Mouse (Mus musculus) c-Kit-negative CD71-positive TER-119-positive erythroid progenitor cells, embryonic 14.5 days (primary cell): Measurements from ENCODE around the gene S100b.

Source experiments
- DNase-seq: peaks from one replicate; pipeline ENCODE4 v3.0.0-alpha.2; 2013; ENCODE audit warnings: low read depth, low spot score

The S100b gene

DNA sequence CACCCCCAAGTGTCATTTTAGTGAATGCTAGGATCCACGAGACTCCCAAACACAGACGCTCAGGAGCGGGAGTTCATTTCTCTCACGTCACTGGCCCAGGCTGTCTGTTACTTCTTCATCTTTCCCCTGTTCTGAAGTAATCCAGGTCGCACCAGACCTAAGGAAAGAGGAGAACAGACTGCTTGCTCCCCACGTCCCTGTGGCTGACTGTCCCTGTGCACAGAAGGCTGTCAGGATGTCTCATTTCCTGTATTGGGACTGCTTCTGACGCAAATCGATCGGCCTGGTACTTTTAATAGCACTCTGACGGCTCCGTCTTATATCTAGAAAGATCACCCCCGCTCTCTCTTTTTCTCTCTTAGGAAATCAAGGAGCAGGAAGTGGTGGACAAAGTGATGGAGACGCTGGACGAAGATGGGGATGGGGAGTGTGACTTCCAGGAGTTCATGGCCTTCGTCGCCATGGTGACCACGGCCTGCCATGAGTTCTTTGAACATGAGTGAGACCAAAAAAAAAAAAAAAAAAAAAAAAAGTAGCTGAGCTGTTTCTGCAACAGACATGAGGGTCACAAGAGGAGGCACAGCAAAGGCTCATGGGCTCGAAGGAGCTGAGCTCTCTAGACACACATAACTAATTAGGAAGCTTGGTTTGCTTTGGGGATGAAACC, 6.0 kb downstream of the S100b start:
- DNase-seq = no peak

DNA sequence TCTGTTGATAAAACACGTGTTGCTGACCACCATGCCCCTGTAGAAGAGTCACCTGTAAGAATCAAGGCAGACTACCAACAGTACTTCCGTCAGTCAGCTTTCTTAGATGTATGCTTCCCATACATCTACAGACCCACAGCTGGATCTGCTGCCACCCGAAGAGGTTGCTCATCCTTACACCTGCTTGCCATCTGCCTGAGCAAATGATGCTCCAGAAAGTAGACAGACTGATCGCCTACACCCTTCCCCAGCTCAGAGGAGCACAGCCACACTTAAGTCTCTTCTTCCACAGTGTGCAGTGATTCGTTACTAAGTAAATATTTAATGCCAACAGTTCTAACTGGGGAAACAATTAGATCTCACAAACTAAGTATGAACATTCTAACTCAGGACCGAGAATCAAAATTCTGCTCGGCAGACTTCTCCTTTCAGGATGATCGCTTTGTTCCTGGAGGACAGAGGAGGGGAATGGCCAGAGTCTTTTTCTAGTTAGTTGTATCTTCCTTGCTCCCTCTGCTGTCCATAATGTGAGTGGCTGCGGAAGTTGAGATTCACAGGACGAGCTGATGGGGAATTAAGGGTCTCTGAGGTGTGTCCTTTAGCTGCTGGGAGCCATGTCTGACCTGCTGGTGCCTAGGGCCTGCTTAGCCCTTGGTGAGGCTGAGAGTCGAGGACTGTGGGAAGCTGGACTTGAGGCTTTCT, 6.9 kb downstream of the S100b start:
- no peak for DNase-seq

DNA sequence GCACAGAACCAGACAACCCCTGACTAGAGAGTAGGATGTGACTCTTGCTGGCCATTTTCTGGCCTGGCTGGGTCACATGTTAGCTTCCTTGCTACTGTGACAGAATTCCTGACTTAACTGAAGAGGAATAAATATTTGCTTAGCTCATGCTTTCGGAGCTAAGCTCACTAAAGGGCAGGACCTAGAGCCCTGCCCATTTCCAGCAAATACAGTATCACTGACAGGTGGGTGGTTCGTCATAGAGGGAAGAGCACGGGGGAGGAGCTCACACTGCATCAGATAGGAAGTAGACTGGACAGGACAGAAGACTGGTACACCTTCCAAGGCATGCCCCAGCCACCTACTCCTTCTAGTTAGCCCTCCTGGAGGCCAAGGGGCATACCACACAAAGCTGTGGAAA, 7.8 kb downstream of the S100b start:
- no peak for DNase-seq

- no peak for DNase-seq
Measured at GRCm38 (mm10) chr10:76262431-76262830, 8.8 kb downstream of the S100b start.

GRCm38 (mm10) chr10:76271238-76271637, 17.6 kb downstream of the S100b start:
- DNase-seq = no peak

DNA sequence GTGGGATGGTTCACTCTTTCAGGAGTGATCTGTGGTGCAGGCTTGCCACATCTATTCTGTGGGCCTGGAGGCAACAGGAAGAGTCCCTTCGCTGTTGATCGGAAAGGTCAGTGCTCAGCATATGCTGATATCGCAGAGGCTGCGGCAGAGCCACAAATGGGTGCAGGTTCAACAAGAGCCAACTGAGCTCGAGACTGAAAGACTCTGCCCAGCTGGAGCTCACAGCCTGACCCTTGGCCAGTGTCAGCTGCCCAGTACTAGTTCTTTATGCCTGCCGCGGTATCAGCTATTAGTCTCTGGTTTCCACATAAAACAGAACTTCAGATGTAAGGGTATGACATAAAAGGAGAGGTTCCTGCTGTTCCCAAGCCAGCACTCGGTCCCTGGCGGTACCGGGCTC, 21.6 kb downstream of the S100b start:
- no peak for DNase-seq

GRCm38 (mm10) chr10:76278541-76279097, 25.0 kb downstream of the S100b start:
- no peak for DNase-seq

DNA sequence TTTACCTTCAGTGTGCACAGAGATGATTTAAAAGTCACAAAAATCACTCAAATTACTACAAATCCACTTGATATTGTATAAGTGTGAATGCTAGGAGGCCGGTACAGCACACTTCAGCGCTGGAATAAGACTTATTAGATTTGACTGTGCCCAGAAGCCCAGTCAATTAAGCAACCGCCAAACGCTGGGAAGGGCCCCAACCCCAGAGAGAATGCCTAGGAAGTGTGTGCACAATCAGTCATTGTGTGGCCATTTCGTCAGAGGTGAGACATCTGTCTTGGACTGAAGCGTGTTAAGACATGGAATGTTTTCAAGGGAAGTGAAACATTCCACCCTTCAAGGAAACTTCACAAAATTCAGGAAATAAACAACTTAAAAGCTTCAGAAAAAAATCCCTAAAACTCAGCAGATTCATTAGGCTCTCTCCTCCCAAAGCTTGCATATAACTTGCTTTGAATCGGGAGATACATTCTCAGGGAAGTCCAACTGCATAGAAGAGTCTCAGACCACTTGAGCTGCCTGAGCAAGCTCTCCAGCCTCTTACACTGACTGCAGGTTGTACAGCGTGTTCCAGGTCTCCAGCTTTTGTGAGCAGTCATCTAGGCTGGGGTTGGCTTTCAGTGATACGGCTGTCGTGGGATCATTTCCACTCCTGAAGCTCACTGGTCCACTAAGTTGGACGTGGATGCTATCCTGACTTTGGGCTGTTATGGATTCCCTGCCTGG, 34.8 kb downstream of the S100b start:
- no peak for DNase-seq

DNA sequence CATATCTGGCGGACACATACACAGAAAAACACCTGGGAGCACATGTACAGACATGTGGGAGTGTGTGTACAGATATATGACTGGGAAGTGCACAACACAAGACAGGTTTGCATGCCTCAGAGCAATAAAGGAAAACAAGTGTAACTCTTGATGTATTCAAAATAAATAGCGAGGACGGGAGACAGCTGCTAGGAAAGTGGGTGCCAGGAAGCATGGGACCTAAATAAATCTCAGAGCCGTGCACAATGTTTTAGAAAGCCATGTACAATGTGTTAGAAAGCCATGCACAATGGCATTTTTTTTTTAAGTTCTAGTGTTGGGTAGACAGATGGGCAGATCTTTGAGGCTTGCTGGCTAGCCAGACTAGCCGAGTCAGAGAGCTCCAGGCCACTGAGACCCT, 35.4 kb downstream of the S100b start:
- no peak for DNase-seq

DNA sequence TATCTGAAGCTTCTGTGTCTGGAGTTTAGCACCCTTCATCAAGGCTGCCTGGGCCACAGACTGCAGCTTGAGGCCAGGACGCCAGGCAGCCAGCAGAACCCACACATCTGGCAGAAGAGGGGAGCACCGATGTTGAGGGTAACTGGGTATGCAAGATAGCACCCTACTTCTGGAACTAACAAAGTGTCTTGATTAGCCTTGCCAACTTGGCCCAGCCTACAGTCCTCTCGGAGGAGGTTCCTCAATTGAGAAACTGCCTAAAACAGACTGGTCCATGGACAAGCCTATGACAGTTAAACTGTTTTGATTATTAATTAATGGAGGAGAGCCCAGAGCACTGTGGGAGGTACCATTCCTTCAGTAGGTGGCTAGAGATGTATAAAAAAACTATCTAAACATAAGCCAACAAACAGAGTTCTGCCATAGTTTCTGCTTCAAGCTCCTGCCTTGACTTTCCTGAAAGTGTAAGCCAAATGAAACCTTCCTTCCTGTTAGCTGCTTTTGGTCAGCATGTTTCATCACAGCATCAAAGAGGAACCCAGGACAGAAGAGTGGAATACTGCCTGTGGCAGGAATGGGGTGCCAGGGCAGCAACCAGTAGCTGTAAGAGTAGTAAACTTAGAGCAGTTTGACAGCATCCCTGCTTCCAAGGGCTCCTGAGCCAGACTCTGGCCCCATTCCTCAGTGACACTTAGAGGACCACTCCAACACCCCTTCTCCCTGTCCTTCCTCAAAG, 36.5 kb downstream of the S100b start:
- no peak for DNase-seq

GRCm38 (mm10) chr10:76293222-76293621, 39.6 kb downstream of the S100b start:
- DNase-seq = no peak

- no peak for DNase-seq
Measured at GRCm38 (mm10) chr10:76300133-76300532, 46.5 kb downstream of the S100b start.

- DNase-seq = no peak
Measured at GRCm38 (mm10) chr10:76306738-76307137, 53.1 kb downstream of the S100b start.
